Mouse (Mus musculus) myocyte (in vitro differentiated cells): ENCODE results near the gene Adcyap1r1.

Source experiments
- CEBPB ChIP-seq: IDR thresholded peaks from 2 replicates; pipeline ENCODE4 v1.6.1; 2011; ENCODE audit warnings: mild to moderate bottlenecking, moderate library complexity; ENCODE audit not compliant: poor library complexity, insufficient read depth, severe bottlenecking
- E2F4 ChIP-seq: IDR thresholded peaks from one replicate; pipeline ENCODE4 v1.6.1; 2011; ENCODE audit warnings: mild to moderate bottlenecking, control low read depth, moderate library complexity; ENCODE audit not compliant: insufficient read depth
- MAX ChIP-seq: IDR thresholded peaks from one replicate; pipeline ENCODE4 v1.6.1; 2011; ENCODE audit warnings: low read depth, mild to moderate bottlenecking, control low read depth
- MYOG ChIP-seq, 3 experiments: IDR thresholded peaks; one replicate each; pipeline ENCODE4 v1.6.1; 2011; ENCODE audit warnings: control low read depth in 2 of 3, low read depth in 2 of 3, mild to moderate bottlenecking in 2 of 3; ENCODE audit not compliant: insufficient read length in 2 of 3, control insufficient read depth in 1 of 3, insufficient read depth in 1 of 3
- POLR2A ChIP-seq: IDR thresholded peaks from one replicate; pipeline ENCODE4 v1.6.1; 2011; ENCODE audit warnings: low read depth, mild to moderate bottlenecking, control low read depth, moderate library complexity; ENCODE audit not compliant: insufficient read length
- SRF ChIP-seq: IDR thresholded peaks from one replicate; pipeline ENCODE4 v1.6.1; 2011; ENCODE audit warnings: low read depth; ENCODE audit not compliant: control insufficient read depth, insufficient read length
- TCF12 ChIP-seq: IDR thresholded peaks from one replicate; pipeline ENCODE4 v1.6.1; 2011; ENCODE audit warnings: mild to moderate bottlenecking, control low read depth; ENCODE audit not compliant: poor library complexity, insufficient read depth, severe bottlenecking

DNA sequence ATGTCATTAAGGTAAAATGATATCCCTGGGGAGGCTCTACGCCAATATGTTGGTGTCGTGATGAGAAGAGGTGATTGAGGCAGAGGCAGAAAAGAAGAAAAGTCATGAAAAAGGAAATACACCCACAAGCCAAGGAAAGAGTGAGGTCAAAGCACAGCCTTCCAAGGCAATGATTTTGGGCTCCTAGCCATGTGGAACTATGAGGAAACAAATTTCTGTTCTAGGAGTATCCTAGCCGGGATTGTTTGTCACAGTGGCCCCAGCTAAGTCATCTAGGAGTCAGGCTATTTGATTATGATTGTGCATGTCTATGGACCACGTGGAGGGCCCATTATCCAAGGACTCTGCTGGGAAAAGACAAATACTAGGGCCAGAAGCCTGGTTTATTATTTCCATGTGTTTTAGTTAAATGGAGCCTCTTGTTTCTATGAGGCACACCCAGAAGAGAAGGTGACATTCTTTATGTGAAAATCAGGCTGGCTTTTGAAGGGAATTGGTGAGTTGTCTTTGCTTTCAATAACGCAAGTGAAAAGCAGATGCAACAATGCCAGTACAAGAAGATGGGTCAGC lies 47.3 kb upstream of the Adcyap1r1 start:
- TF ChIP-seq POLR2A (no peak), E2F4 (no peak), MAX (no peak), TCF12 (no peak), CEBPB (no peak), SRF (no peak), MYOG (IDR thresholded peaks at IDR 0.05; ENCODE audit: control insufficient read depth in 1 of 3, insufficient read depth in 1 of 3, insufficient read length in 2 of 3, low read depth in 2 of 3) (no peak)
